Mouse (Mus musculus) liver, embryonic 15.5 days (tissue): Measurements from ENCODE around the gene Purb. TPM values are rescaled to one million over a fixed set of nuclear protein-coding genes. Genes with fewer than 3 reads are reported as not detected.

ENCODE experiments used
- ATAC-seq: fragments of 200-750 bp; cut with Nextera tagmentation; 2 replicates; pipeline ENCODE4 v1.8.0; 2017; ENCODE audit warnings: moderate number of reproducible peaks, mild to moderate bottlenecking, moderate library complexity; ENCODE audit not compliant: insufficient read depth
- H3K27ac ChIP-seq: fragments of 300-500 bp; sonication (generic); replicated peaks from 2 replicates; pipeline ENCODE4 v1.5.1; 2015; ENCODE audit warnings: mild to moderate bottlenecking, inconsistent platforms
- H3K27me3 ChIP-seq: fragments of 300-500 bp; sonication (generic); 2 replicates; pipeline ENCODE4 v1.6.1; 2015; ENCODE audit warnings: mild to moderate bottlenecking, inconsistent platforms
- H3K36me3 ChIP-seq: fragments of 300-500 bp; sonication (generic); replicated peaks from 2 replicates; pipeline ENCODE4 v1.6.1; 2015; ENCODE audit warnings: moderate library complexity, mild to moderate bottlenecking, inconsistent platforms
- H3K4me1 ChIP-seq: fragments of 300-500 bp; sonication (generic); replicated peaks from 2 replicates; pipeline ENCODE4 v1.6.1; 2015; ENCODE audit warnings: inconsistent platforms
- H3K4me2 ChIP-seq: fragments of 300-500 bp; sonication (generic); 2 replicates; pipeline ENCODE4 v1.6.1; 2015; ENCODE audit warnings: moderate library complexity, mild to moderate bottlenecking, inconsistent platforms
- H3K4me3 ChIP-seq: fragments of 300-500 bp; sonication (generic); replicated peaks from 2 replicates; pipeline ENCODE4 v1.5.1; 2015; ENCODE audit warnings: mild to moderate bottlenecking, inconsistent platforms
- H3K9ac ChIP-seq: fragments of 300-500 bp; sonication (generic); 2 replicates; pipeline ENCODE4 v1.6.1; 2015; ENCODE audit warnings: moderate library complexity, mild to moderate bottlenecking, inconsistent platforms
- H3K9me3 ChIP-seq: fragments of 300-500 bp; sonication (generic); replicated peaks from 2 replicates; pipeline ENCODE4 v1.6.1; 2016; ENCODE audit warnings: inconsistent platforms
- whole genome bisulfite sequencing: fragments of 180-500 bp; shearing (Covaris S2); methylation state at CpG from one replicate; pipeline ENCODE4 v1.1.7; 2015; ENCODE audit warnings: mixed read lengths; ENCODE audit not compliant: insufficient replicate concordance; 5-methylcytosine and 5-hydroxymethylcytosine counted together
- polyA plus RNA-seq: library from polyadenylated mRNA; unstranded; fragments of >200 nt; fragmentation: Nextera tagmentation; extraction: Ambion mirVana; gene quantifications from 2 replicates; pipeline ENCODE4 v1.2.1, GENCODE M21; 2015

Purb gene
- polyA plus RNA-seq, 1 experiment from 2014 or later, result 7.6 TPM

- Histone ChIP-seq H3K27me3 (no peaks in the 10 kb centered on the region), H3K9me3 (no peaks in the 10 kb centered on the region), H3K9ac (no peak overlapping the region), H3K27ac (no peak overlapping the region), H3K36me3 (0 out of 2 replicates have a peak, but pooled peaks cover 4% of the 10 kb centered on the region), H3K4me2 (no peak overlapping the region), H3K4me3 (no peak overlapping the region), H3K4me1 (no peaks in the 10 kb centered on the region)
- WGBS, result 72% methylated on average over 9 of the region's 9 CpGs
- no peak for ATAC-seq
These were observed 30.8 kb upstream of the Purb start for GRCm38 (mm10) chr11:6506516-6506915.

- 55% methylated on average over 6 of the region's 6 CpGs for WGBS
- H3K4me1 ChIP-seq, result no peaks in the 10 kb centered on the region
- H3K27ac ChIP-seq, result no peak overlapping the region
- H3K4me3 ChIP-seq, result no peak overlapping the region
- 0 out of 2 replicates have a peak, but pooled peaks have one; percentile 51 for ATAC-seq
- 0 out of 2 replicates have a peak, but pooled peaks cover 4% of the 10 kb centered on the region for H3K36me3 ChIP-seq
- H3K9me3 ChIP-seq, result no peaks in the 10 kb centered on the region
- no peak overlapping the region for H3K9ac ChIP-seq
- no peaks in the 10 kb centered on the region for H3K27me3 ChIP-seq
- H3K4me2 ChIP-seq, result no peak overlapping the region
These were observed 29.0 kb upstream of the Purb start for GRCm38 (mm10) chr11:6504689-6505088.

DNA sequence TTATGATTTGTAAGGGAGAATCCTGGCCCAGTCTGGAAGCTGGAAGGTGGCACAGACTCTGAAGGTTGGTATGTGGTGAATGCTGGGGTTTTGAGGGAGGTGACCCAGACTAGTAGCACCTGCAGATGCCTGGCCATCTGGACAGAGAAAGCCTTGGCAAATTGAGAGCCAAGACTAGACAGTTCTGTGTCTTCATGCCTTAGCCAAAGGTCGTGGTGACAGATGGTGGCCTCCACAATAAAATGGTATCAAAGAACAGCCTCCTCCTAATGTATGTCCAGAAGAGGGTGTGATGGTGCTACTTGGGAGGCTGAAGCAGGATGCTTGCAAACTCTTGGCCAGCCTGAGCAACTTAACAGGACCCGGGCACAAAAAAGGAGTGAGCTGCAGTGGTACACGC, 28.5 kb upstream of the Purb start:
- no peak overlapping the region for H3K27ac ChIP-seq
- 49% methylated on average over 3 of the region's 3 CpGs for WGBS
- no peak overlapping the region for H3K4me3 ChIP-seq
- no peak overlapping the region for H3K4me2 ChIP-seq
- 0 out of 2 replicates have a peak, but pooled peaks cover 4% of the 10 kb centered on the region for H3K36me3 ChIP-seq
- no peaks in the 10 kb centered on the region for H3K9me3 ChIP-seq
- no peak for ATAC-seq
- no peaks in the 10 kb centered on the region for H3K27me3 ChIP-seq
- H3K9ac ChIP-seq, result no peak overlapping the region
- no peaks in the 10 kb centered on the region for H3K4me1 ChIP-seq

DNA sequence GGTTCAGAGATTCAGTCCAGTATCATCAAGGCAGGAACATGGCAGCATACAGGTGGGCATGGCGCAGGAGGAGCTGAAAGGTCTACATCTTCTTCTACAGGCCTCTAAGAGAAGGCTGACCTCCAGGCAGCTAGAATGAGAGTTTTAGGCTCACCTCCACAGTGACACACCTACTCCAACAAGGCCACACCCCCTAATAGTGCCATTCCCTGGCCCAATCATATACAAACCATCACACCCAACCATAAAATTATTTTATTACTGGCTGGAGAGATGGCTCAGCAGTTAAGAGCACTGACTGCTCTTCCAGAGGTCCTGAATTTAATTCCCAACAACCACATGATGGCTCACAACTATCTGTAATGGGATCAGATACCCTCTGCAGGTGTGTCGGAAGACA, 26.8 kb upstream of the Purb start:
- Histone ChIP-seq H3K9ac (no peak overlapping the region), H3K4me3 (no peak overlapping the region), H3K27ac (no peak overlapping the region), H3K4me1 (no peaks in the 10 kb centered on the region), H3K4me2 (no peak overlapping the region), H3K36me3 (0 out of 2 replicates have a peak, but pooled peaks cover 4% of the 10 kb centered on the region), H3K9me3 (no peaks in the 10 kb centered on the region), H3K27me3 (no peaks in the 10 kb centered on the region)
- WGBS, result 76% methylated on average over 2 of the region's 2 CpGs
- ATAC-seq, result no peak

DNA sequence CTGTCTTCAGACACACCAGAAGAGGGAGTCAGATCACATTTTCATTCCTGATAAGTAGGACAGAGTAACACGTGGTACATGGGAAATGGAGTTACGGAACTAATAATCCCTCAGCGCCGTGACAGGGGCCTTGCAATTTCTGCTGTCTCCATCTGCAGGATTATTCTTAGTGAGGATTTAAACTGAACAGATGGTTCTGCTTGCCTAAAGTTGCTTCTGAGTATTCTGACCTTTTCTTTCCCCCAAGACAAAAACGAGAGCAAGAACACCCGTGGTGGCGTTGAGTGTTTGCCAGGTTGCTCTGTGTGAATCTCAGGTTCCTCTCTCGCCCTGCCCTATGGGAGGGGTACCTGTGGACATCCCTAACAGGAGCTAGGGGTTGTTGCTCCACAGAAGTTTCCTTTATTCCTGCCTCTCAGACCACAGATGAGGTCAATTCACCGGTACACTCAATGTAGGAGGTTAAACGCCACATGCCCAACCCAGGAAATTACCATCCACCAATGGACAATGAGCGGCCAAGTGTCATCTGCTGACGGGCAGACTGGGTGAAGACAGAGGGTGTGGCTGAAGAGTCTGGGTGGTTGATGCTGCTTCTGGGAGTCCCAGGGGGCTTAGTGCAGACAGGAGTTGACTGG, 21.7 kb upstream of the Purb start:
- H3K4me3 ChIP-seq, result no peak overlapping the region
- WGBS, result 70% methylated on average over 12 of the region's 12 CpGs
- no peaks in the 10 kb centered on the region for H3K27me3 ChIP-seq
- no peak overlapping the region for H3K9ac ChIP-seq
- ATAC-seq, result no peak
- H3K36me3 ChIP-seq, result no peaks in the 10 kb centered on the region
- no peaks in the 10 kb centered on the region for H3K4me1 ChIP-seq
- H3K27ac ChIP-seq, result no peak overlapping the region
- no peaks in the 10 kb centered on the region for H3K9me3 ChIP-seq
- H3K4me2 ChIP-seq, result no peak overlapping the region

- peak; percentile 49; the same call in 1 of the 2 replicates for ATAC-seq
- no peaks in the 10 kb centered on the region for H3K36me3 ChIP-seq
- H3K4me3 ChIP-seq, result no peak overlapping the region
- WGBS, result 36% methylated on average over 6 of the region's 6 CpGs
- H3K4me1 ChIP-seq, result peaks cover 21% of the 10 kb centered on the region
- no peaks in the 10 kb centered on the region for H3K9me3 ChIP-seq
- no peak overlapping the region for H3K9ac ChIP-seq
- H3K27ac ChIP-seq, result no peak overlapping the region
- no peak overlapping the region for H3K4me2 ChIP-seq
- H3K27me3 ChIP-seq, result no peaks in the 10 kb centered on the region
These were observed 14.2 kb upstream of the Purb start for GRCm38 (mm10) chr11:6489691-6490503.

DNA sequence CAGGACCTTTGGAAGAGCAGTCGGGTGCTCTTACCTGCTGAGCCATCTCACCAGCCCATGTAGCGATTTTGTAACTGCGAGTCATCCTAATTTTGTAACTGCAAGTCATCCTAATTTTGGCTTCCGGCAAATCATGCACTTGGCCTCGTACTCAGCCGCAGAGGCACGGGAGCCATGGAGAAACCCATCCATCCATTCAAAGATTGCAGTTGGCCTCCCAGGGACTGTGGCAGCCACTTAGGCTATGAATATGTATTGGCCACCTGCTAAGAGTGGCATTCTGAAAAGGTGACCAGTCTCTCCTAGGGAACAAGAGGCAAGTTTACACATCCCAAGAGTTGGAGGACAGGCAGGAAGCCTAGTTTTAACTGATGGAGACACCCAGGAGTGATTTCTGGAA, 13.5 kb upstream of the Purb start:
- no peaks in the 10 kb centered on the region for H3K9me3 ChIP-seq
- H3K4me1 ChIP-seq, result peaks cover 21% of the 10 kb centered on the region
- no peaks in the 10 kb centered on the region for H3K36me3 ChIP-seq
- H3K27me3 ChIP-seq, result no peaks in the 10 kb centered on the region
- H3K4me2 ChIP-seq, result no peak overlapping the region
- no peak overlapping the region for H3K9ac ChIP-seq
- H3K27ac ChIP-seq, result no peak overlapping the region
- ATAC-seq, result no peak
- 83% methylated on average over 7 of the region's 7 CpGs for WGBS
- no peak overlapping the region for H3K4me3 ChIP-seq

- WGBS, result 82% methylated on average over 5 of the region's 5 CpGs
These were observed 12.4 kb upstream of the Purb start for GRCm38 (mm10) chr11:6488041-6488684.

GRCm38 (mm10) chr11:6487496-6487895, 11.8 kb upstream of the Purb start:
- Histone ChIP-seq H3K9me3 (no peaks in the 10 kb centered on the region), H3K9ac (no peak overlapping the region), H3K36me3 (no peaks in the 10 kb centered on the region), H3K4me2 (no peak overlapping the region), H3K27ac (no peak overlapping the region), H3K27me3 (no peaks in the 10 kb centered on the region), H3K4me1 (peaks cover 26% of the 10 kb centered on the region), H3K4me3 (no peak overlapping the region)
- no peak for ATAC-seq
- WGBS, result 47% methylated on average over 7 of the region's 7 CpGs

More at GRCm38 (mm10) chr11:6488041-6488684, 12.4 kb upstream of the Purb start:
- H3K9ac ChIP-seq, result no peak overlapping the region
- H3K27me3 ChIP-seq, result no peaks in the 10 kb centered on the region
- no peak overlapping the region for H3K4me3 ChIP-seq
- no peaks in the 10 kb centered on the region for H3K9me3 ChIP-seq
- ATAC-seq, result no peak
- H3K27ac ChIP-seq, result no peak overlapping the region
- H3K36me3 ChIP-seq, result no peaks in the 10 kb centered on the region
- peaks cover 24% of the 10 kb centered on the region for H3K4me1 ChIP-seq
- no peak overlapping the region for H3K4me2 ChIP-seq

GRCm38 (mm10) chr11:6486916-6487315, 11.2 kb upstream of the Purb start:
- Histone ChIP-seq H3K27ac (no peak overlapping the region), H3K4me1 (peaks cover 26% of the 10 kb centered on the region), H3K4me3 (no peak overlapping the region), H3K27me3 (no peaks in the 10 kb centered on the region), H3K36me3 (no peaks in the 10 kb centered on the region), H3K4me2 (no peak overlapping the region), H3K9me3 (no peaks in the 10 kb centered on the region), H3K9ac (no peak overlapping the region)
- 55% methylated on average over 6 of the region's 6 CpGs for WGBS
- ATAC-seq, result no peak; the same call in 1 of the 2 replicates
